Mouse (Mus musculus) lung, adult 18-20 months (tissue): ENCODE measurements around the gene Zfp950.
"Not testable (repeated sequence)": the region's sequence is repeated elsewhere in the genome, so short reads cannot be mapped to it uniquely, and the experiment has no call there.

Experiments
- DNase-seq, 2 experiments: peaks; one replicate each; pipeline ENCODE4 v3.0.0; 2022; ENCODE audit warnings: mixed read lengths in 2 of 2

The Zfp950 gene

DNA sequence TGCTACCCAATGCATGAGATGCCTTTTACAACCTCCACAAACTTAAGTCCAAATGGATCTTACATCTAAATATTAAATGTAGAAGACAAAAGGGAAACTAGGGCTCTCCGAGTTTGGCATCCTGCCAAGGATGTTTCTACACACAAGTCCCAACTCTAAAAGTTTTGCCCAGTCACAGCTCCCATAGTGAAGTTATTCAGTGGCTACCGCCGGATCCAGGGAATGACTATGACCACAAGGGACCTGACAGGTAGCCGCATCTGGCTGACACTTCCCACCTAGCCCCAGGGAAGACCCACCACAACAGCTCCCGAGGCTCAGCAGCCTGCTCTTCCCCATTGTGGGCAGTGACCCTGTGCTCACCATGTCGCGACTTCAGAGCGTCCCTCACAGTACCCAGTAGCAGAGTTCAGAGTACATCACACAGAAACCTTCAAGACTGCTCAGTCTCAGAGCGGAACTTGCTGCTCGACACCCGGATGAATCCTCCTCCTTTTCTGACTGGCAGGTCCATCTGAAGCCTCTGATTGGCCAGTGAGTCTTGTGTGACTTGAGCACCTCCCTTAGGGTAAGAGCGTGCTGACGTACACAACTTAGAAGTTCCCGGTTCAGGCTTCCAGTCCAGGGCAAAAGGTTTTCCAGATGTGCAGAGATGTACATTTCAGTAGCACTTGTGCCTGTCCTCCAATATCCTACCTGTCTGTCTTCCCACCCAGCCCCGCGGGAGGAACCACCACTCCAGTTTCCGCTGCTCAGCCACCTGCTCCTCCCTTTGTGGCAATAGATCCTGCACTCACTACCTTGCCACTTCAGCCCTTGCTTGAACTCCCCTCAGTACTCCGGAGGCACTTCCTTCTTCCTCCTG, at the start of gene Zfp950:
Zfp950 (minus strand) TSS at position 499 of the 865 bp plus-strand sequence.
- peak; percentile 91 to 93 for DNase-seq

- DNase-seq: not testable (repeated sequence)
Observed at GRCm38 (mm10) chr19:61183590-61183989, 43.0 kb upstream of the Zfp950 start, which contains the start of gene Gm6020. Gene Gm6020 (plus strand): TSS chr19:61183890.

DNA sequence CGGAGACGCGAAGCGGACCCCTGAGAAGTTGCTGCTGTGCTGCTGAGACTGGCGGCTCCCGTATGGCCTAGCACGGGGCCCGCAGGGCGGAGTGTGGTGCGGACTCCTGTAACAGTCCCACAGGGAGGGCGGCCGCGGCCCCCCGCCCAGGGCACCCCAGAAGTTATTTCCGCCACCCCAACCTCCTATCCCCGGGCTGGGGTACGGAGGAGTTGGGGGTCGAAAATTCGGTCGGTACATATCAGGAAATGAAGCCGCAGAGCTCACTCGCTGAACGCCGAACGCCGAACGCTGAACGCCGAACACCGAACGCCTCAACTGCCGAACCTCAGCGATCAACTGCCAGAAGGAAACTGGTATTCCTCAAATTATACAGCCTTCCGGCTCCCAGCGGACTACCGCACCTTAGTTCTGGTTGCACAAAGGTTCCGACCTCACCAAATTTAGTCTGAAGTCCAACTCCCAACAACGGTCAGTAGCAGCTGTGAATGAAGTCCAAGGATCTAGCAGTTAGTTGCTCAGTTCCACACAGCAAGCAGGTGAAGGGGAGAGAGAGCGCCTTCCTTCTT, 35.2 kb upstream of the Zfp950 start, which contains the start of gene Gm7102:
Gm7102 (minus strand) TSS at position 554 of the 569 bp plus-strand sequence.
- no peak for DNase-seq

GRCm38 (mm10) chr19:61151701-61152420, 11.2 kb upstream of the Zfp950 start:
- DNase-seq: peak; percentile 18 to 32

- DNase-seq: peak; percentile 31 to 53
Observed at GRCm38 (mm10) chr19:61151372-61151700, 10.7 kb upstream of the Zfp950 start.

DNA sequence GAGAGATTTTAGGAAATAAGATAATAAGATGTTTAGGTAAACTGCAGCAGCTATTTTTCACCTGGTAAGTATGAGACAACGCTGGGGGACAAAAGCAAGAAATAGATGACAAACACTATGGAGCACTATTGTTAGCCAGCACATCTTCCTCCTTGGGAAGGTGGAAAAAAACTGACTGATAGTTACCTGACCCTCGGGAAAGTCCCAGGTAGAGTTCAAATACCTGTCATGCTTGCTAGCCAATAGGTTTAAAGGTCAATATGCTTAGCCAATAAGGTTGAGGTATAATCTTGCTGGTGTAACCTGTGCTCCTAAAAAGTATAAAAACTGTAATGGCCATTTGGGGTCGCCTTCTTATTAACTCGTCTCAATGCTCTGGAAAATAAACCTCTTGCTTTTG, 659 bp upstream of the Zfp950 start:
- DNase-seq: no peak

DNA sequence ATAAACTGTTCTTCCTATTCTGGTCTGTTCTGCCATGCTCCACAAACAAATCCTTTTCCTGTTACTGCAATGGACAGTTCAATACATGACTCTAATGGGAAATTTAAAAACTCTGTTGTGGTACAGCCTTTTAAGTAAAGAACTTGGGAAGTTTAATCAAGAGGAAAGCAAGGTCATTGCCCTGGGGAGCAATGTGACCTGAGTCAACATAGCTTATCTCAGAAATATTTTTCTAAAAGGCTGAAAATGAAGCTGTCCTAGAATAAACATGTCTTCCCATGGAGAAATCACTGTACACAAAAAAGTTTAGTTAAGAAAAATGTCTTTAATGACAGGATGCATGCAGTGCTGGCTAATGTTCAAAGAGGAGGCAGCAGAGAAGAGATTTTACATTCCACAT, 2.0 kb downstream of the Zfp950 start:
- DNase-seq: no peak

DNA sequence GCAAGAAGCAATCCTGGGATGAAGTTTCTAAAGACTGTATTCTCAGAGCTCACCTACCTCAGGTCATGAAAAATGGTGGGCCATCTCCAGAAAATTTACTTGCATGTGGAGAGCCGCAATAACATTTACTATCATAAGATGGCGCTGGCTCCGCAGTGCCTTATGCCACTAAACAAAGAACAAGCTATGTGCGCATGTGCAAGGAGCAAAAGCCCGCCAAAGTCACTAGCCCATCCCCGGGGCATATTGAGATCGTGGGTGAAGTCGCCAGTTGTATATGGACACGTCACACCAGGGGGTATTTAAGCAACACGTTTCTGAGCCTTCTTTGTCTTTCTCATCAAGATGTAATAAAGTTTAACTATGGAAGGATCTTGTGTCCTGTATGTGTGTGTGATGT, 9.5 kb downstream of the Zfp950 start:
- DNase-seq: no peak

- DNase-seq: no peak
Observed at GRCm38 (mm10) chr19:61110184-61110583, 30.5 kb downstream of the Zfp950 start.

GRCm38 (mm10) chr19:61097764-61098163, 42.9 kb downstream of the Zfp950 start:
- peak in 1 of 2 experiments; percentile 12 for DNase-seq

DNA sequence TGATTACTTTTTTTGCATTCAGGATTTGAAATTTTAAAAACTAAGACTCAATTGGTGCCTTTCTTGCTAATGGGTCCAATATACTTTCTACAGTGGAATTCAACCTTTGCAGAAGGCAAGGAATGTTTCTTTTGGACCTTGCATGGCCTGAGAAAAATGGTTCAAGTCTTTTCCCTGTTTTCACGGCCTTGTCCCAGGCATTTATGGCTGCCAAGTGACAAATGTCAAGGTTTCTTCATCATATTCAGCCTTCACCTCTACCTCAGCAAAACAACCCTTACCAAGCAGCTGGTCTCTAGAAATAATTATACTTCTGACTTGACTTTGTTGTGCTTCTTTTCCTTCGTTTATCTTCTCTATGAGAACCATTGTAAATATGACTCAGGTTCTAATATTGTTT, 43.9 kb downstream of the Zfp950 start:
- no peak for DNase-seq

GRCm38 (mm10) chr19:61090541-61090940, 50.1 kb downstream of the Zfp950 start:
- DNase-seq: no peak

DNA sequence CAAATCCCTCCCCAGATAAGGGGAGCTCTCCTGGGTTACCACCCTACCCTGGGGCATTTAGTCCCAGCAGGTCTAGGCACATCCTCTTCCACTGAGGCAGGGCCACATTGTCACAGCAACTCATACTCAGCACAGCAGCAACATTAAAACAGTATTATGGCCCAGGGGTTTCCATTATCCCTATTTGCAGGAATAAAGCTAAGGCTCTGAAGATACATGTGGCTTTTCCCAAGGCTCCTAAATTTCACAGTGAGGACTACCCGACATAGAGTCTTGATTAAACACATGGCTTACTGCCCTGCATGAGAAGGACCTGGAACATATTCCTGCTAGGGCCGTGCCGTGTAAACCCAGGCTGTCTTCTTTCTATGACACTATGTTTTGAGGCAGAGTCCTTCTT, 51.6 kb downstream of the Zfp950 start:
- no peak for DNase-seq

- DNase-seq: no peak
Observed at GRCm38 (mm10) chr19:61087781-61088180, 52.9 kb downstream of the Zfp950 start.

DNA sequence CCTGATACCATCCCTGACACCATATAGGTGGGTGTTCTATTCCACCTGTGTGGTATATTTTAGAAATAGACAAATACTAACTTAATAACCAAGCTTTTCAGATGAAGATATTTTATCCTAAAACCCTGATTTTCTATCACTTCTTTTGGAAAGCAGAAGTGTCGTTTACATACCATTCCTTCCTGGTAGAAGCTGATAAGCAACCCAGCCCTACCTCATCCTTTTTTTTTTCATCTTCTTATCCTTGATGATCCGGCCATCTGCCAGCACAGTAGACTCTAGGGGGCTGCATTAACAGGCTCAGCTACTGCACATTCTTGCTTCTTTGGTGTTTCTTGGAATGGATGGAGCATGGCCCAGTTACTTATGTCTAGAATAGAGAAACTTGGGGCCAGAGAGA, 55.4 kb downstream of the Zfp950 start:
- no peak for DNase-seq

DNA sequence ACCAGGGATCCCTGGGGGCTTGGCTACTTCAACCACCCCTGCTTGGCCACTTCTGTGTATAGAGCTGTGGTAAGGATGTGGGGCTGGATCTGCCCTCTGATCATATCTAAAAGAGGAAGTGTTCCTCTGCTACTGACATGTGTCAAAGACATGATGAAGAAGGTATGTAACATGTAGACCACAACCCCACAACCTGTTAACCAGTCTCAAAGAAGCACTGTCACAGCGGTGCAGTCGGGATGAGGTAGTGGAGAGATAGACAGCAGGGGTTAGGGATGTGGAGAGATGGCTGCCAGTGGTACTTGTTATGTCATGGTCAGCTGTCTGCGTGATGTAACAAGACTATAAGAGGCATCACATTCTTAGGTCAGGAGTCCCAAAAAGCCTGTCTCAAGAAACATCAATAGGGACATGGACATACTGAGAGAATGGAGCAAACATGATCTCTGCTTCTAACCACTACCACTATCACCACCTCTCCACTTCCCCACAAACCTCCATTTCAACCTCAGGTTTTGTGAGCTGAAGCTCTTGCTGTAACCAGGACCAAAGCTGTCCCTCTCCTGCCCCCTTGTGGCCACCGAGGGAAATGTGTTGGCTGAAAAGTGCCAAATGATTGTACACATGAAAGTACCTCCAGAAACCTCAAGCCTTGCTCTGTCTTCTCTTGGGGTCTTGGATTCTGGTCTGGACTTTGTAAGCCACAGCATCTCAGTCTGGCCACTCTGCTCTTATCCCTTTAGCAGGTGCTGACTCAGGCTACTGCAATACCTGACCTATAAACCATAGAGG, 56.3 kb downstream of the Zfp950 start:
- DNase-seq: peak; percentile 87 to 89

DNA sequence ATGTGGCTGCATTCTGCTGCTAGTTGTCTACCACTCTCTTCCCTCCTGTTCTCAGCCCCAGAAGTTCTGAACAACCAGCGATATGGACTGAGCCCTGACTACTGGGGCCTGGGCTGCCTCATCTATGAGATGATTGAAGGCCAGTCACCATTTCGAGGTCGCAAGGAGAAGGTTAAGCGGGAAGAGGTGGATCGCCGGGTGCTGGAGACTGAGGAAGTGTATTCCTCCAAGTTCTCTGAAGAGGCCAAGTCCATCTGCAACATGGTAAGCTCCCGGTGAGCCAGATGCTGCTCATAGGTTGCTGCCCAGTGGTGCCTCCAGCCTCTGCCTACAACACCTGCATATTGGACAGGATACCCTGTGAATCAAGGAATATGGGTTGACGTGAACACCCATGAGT, 57.6 kb downstream of the Zfp950 start:
- DNase-seq: no peak

DNA sequence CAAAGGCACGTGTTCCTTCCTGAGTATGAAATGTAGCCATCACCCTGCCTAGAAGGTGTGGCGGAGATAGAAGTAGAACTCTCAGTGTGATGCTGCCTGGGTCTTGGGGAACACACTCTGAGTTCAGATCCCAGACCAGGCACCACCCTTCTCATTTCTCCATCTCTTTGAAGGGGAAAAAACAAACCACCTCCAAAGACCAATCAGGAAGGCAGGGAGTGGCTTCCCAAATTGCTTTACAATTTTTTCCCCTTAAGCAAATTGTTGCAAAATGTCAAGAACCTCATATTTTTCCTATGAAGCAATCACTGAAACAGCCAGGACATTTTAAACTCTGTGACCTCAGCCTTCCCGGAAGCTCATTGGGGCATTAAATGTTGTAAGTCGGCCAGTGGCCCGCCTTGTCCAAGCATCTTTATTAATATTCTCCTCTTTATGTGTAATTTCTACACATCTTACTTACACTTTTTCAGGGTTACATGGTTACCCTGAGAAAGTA, 60.3 kb downstream of the Zfp950 start:
- DNase-seq: peak; percentile 60 to 69

GRCm38 (mm10) chr19:61078622-61079021, 62.0 kb downstream of the Zfp950 start:
- no peak for DNase-seq

DNA sequence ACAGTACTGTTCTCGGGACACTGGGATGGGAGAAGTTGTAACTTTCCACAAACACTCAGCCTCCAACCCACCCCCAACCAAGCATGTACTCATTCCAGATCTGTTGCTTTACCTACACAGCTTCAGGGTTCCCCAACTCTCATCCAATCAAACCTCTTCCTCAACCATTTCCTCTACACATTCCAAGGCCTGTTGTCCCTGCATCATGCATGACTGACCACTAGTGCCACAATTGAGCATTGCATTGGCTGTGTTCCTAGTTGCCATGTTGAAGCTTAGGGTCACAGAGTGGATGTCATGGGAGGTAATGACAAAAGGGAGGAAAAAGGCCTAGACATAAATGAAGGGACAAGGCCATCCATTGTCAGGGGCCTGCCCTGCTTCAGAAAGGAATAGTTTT, 75.6 kb downstream of the Zfp950 start:
- DNase-seq: peak; percentile 17 to 26

DNA sequence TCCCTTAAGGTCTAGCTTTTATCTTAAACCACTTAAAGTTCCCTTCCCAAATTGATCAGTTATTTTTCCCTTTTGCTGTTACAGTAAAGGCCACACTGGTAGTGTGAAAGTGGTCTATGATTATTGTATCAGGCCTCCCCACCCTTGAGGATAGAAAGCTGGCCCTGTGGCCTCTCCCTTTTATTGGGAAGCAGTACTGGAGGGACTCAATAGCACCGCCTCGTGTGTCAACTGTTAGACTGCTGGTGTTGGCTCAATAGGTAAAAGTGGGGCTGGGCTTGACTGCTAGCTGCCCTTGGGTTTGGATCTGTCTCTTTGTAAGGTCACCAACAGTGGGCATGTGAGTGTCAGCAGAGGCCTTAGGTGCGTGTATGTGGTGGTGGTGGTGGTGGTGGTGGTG, 76.3 kb downstream of the Zfp950 start:
- peak in 1 of 2 experiments; percentile 37 for DNase-seq

GRCm38 (mm10) chr19:61057581-61057980, 83.1 kb downstream of the Zfp950 start:
- peak; percentile 47 to 72 for DNase-seq
